Mouse (Mus musculus): ENCODE results near the gene Fam124a.

DNA sequence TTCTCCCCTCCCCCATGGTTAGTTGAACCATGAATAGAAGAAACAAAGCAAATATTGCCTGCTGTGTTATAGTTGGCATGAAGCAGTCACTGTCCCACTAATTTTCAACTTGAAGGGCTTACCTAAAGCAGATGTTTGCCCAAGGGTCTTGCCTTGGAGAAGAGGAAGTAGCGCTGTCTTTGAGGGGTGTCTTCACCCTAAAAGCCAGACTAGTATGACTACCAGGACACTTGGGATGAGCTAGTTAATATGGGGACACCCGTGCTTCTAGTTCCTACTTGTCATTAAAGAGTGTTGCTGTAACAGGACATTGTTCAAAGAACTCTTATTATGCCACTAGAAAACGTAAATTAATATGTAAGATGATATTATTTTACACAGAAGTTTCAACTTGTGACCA lies 1.6 kb downstream of the Fam124a start:
- TF ChIP-seq CTCF (IDR thresholded peaks at IDR 0.05; ENCODE audit: insufficient read depth, low read depth, low read length) (no peak), POLR2A (IDR thresholded peaks at IDR 0.05; ENCODE audit: insufficient read depth, low read depth, low read length) (no peak)
